Mouse (Mus musculus) cerebellum, postnatal 4 days (tissue): ENCODE data around the gene Mrps35.

Experiments
- DNase-seq, 2 experiments: peaks; one replicate each; pipeline ENCODE4 v3.0.0; 2022; ENCODE audit warnings: low spot score in 2 of 2, mixed read lengths in 1 of 2

Mrps35 gene

DNA sequence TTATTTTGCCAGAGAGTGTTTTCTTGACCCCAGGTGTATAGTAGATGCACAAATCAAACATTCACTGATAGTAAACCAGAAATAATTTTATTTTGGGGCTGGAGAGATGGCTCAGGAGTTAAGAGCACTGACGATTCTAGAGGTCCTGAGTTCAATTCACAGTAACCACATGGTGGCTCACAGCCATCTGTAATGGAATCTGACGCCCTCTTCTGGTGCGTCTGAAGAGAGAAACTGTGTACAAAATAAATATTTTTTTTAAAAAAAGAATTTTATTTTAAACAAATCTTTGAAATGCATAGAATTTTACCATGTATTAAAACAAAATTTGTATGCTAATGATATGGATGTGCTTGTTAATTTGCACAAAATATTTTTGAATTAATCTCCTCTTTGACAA lies 46.0 kb downstream of the Mrps35 start:
- no peak for DNase-seq

DNA sequence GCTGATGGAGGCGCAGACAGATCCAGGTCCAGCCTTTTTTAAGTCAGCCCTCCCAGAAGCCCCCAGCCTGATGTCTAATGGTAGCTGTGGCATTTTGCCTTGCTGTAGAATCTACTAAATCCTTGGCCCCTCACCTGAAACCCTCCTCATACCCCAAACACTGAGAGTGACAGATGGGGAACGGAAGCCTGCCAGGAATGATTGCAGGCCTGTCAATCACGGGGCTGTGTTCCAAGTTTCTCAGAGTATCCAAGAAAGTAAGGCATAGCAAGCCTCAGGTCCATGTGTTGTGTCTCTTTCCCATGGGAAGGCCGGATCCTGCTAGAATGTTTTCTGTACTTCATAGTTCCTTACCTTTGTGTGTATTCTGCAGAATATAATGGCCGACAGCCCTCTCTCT lies 47.6 kb downstream of the Mrps35 start:
- peak in 1 of 2 experiments; percentile 16 for DNase-seq

DNA sequence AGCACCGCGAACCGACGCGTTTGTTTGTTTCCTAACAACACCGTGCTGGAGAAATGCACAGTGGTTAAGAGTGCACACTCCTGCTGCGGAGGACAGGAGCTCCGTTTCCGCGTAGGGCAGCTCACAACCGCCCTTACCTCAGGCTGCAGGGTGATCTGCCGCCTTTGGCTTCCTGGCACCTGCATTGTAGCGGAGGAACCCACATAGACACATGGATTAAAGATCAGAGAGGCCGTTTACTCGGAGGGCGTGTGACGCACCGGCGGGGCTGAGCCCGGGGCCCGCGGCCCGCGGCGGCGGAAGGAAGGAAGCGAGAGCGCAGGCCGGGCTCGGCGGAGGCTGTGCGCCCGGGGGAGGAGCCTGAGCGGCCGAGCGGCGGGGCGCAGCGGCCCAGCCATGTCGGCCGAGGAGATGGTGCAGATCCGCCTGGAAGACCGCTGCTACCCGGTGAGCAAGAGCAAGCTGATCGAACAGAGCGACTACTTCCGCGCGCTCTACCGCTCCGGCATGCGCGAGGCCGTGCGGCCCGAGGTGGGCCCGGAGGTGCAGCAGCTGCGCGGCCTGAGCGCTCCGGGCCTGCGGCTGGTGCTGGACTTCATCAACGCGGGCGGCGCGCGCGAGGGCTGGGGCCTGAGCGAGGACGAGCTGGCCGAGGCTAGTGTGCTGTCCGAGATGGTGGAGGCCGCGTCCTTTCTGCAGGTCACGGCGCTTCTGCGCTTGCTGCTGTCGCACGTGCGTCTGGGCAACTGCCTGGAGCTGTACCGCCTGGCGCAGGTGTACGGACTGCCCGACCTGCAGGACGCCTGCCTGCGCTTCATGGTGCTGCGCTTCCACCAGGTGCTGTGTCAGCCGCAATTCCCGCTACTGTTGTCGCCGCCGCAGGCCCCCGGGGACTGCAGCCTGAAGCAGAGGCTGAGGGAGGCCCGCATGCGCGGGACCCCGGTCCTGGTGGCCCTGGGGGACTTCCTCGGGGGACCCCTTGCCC lies 48.9 kb downstream of the Mrps35 start, which contains the start of gene Klhl42:
Gene Klhl42 (plus strand): TSS at position 244 of the 985 bp plus-strand sequence.
- peak; percentile 32 to 72 for DNase-seq

DNA sequence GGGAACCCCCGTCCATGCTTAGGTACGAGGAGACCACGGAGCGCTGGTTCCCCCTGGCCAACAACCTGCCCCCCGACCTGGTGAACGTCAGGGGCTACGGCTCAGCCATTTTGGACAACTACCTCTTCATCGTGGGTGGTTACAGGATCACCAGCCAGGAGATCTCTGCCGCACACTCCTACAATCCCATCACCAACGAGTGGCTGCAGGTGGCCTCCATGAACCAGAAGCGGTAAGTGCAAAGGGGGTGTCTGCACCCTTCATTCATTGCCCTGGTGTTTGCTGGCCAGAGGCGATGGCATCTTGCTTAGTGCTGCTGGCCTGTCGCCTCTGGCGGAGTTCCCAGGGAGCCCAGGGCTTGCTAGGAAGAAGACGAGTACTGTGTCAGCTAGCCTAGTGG lies 49.6 kb downstream of the Mrps35 start:
- DNase-seq: peak; percentile 31 to 62

DNA sequence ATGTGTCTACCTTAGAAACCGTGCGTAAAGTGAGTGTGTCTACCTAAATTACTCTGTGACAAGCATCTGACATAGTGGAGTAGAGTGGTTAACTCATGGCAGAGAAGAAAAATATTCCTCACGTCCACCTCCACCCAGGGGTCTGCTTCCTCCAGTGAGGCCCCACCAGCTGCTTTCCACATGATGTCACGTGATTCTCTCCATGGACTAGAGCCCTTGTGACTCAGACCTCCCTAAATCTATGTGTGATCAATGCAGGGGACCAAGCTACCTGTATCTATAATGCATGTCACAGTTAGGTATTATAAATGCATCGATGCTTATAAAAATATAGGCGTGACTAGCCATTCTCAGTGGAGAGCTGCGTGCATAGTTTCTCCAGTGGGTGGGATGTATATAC lies 52.2 kb downstream of the Mrps35 start:
- DNase-seq: no peak

DNA sequence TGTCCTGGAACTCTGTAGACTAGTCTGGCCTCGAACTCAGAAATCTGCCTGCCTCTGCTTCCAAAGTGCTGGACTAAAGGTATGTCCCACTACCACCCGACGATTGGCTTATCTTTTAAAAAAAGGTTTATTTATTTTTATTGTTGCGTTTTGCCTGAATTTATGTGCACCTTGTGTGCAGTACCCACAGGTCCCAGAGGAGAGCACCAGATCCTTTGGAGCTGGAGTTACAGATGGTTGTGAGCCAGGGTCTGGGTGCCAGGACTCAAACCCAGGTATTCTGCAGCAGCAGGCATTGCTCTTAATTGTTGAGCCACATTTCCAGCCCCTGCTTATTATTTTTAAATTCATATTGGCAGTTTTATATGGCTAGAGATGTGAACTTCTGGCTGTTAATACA lies 53.5 kb downstream of the Mrps35 start:
- DNase-seq: no peak

DNA sequence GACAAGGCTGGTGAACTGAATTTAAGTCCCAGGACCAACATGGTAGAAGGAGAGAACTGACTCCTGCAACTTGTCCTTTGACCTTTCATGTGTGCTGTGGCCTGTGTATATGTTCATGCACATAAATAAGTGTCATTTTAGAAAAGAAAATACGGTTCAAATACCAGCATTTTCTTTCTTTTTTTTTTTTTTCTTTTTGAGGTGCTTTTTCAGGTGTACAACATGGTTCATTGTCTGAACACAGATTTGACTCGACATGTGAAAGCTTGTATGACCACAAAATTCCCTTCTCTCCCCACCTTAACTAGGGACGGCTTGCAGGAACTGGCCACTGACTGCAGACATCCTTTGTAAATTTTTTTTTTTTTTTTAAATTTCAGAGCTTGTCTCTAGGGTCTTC lies 54.4 kb downstream of the Mrps35 start:
- DNase-seq: no peak

DNA sequence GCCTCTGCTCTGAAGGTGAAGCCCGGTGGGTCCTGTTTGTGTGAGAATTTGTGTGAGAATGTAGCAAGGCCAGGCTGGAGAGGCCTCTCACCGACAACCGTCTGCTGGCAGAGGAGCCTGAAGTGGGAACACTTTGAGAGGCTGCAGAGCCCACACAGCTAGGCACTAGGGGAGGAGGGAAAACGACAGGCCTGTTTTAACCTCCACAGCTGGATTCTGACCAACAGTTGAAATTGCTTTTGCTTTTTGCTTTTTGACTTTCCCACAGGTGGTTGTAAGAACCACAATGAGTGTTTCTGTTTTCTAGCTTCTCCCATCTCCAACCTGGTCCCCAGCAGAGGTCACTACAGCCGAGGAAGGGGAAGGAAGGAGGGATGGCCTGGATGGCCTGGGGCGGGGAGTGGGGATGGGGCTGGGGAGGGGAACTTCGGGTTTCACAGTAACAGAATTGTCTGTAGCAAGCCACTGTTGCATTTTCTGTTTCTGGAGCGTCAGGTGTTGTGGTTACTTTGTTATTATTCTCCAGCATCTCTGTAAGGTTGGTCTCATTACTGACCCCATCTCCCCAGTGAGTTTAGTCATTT lies 54.9 kb downstream of the Mrps35 start:
- DNase-seq: no peak

DNA sequence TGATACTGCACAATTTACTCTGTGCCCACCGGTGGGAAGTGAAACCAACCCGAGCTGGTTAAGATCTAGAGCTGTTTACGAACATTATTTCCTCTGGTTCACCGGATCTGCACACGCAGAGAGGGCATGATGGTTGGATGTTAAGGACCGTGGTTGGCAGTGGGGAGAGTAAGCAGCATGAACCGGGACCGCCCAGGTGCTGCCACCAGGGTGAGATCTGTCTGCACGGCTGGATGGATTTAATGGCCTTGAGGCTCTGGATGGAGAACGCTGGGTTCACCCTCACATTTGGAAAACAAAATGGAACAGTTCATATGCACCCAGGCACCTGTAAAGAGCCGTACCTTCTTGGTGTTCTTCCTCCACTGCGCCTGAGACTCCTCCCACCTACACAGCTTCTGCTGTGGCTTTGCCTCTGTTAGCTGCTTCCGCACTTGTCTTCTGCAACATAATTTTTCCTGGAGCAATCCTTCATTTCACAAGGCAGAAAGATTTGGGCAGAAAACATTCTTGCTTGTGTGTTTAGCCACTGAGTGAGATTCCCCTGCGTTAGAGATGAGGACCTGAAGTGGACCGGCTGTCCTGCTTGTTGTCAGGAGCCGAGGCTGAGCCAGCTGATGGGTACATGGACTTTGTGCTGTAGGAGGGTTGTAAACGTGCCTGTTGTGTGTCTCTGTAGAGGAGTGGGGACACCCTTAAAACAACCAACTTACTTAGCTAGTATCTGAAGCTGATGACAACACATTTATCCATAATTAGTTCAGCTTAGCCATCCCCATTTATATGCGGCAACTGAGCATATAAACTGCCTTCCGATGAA lies 57.1 kb downstream of the Mrps35 start:
- DNase-seq: no peak

DNA sequence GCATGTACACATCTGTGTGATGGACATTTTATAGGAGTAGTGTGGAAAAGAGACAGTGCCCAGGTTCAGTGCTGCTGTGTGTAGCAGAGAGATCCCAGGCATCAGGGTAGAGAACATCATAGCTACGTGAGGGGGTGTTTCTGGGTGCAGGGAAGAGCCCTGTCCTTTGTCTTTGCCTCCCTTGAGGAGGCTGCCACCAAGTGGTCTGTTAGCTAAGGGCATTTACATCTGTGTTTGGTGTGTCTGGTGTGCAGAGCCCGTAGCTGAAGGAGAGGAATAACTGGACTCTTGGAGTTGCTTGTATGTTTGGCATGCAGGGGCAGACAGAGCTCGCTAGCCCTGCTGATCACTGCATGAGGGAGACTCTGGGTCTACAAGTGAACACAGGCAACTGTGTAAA lies 59.7 kb downstream of the Mrps35 start:
- no peak for DNase-seq

DNA sequence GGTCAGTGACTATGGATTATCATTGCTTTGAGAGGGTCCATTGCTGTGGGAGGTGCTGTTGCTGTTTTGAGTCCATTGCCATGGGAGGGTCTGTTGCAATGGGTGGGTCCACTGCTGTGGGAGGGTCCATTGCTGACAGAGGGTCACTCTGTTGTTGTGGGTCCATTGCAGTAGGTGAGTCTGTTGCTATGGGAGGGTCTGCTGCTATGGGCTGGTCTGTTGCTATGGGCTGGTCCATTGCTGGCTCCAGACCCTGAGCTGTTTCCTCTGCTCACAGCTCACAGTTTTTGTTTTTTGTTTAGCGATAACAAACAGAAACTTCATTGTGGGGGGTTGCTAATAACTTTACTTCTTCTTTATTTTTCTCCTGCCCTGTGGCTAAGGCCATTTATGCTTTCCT lies 63.0 kb downstream of the Mrps35 start:
- no peak for DNase-seq

DNA sequence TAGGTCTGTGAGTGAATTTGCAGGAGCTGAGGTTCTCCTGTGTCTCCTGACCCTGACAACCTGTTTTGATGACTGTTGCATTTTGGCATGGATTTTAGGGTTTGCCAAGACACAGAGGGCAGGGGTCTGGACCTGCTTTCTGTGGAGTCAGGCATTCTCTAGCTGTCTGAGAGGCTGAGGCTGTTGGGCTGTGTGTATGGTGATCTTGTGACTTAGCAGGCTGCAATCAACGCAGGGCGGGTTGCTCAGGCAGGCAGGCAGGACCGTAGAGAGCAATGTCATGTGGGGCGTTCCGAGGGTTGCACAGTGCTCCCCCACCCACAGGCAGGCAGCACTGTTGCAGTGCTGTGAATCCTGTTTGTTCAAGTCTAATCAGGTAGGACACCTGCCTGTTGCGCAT lies 64.2 kb downstream of the Mrps35 start:
- no peak for DNase-seq

DNA sequence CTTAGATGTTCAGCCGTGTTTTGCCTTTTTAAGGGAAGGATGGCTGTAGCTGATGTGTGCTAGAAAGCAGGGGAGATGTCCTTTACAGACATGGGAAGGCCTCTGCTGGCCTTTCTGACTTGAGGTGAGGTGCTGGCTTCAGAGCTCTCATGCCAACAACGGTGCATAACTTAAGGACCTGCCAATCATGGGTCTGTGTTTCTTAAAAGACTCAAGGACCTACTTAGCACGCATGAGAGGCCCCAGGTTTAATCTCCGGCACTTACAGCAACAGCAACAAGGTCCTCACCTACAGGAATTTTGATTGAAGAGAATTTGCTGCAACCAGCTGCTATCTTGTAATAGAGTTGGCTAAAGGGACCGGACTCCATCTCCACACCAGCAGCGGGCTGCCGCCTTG lies 66.7 kb downstream of the Mrps35 start:
- no peak for DNase-seq

DNA sequence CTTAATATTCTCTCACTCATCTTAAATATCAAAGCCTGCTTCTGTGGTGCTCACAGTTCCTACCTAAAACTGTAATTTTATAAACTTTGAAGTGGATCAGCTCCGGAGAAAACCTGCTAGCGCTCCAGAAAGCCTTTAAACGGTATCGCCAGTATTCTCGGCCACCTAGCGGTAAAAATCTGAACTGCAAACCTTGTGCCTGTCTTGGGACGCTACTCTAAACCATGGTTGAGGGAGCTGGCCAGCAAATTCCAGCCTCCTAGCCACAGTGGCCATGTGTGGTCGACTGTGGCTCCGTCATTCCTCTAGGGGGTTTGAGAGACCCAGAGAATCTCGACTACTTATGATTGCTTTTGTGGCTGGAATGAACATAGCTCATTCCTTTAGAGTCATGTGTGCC lies 74.0 kb downstream of the Mrps35 start:
- DNase-seq: peak; percentile 85 to 88

DNA sequence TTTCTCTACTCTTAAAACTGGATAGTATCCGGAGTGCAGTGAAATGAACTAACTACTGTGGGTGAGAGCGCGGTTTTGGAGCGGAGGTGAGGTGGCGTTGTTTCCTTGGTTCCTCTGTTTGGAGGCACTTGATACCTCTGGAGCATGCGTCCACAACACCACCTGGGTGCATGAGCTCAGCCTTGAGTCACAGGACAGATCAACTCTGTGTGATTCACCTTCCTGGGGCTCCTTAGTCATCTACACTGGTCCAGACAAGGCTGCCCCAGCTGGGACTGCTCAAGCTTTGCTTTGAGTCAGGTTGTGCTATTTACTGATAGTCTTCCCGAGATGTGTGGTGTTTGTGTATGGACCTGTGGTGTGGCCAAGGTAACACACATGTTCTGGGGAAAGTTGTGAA lies 75.2 kb downstream of the Mrps35 start:
- no peak for DNase-seq

DNA sequence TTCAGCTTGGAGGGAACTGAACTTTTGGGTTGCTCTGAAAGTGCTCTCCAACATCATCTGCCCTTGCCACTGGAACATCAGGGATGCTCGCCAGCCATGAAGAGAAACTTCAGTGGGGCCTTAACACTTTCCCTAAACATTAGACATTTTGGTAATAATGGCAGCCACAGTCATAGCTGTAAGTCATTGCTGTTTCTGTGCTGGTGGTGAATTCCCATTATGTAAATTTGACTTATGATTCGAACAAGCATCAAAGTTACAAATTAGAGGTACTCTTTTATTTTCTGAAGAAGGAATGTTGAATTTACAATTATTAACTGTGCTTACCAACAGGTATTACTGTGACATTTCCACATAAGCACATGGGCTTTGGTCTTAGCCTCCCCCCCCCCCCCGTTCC lies 75.6 kb downstream of the Mrps35 start:
- no peak for DNase-seq

DNA sequence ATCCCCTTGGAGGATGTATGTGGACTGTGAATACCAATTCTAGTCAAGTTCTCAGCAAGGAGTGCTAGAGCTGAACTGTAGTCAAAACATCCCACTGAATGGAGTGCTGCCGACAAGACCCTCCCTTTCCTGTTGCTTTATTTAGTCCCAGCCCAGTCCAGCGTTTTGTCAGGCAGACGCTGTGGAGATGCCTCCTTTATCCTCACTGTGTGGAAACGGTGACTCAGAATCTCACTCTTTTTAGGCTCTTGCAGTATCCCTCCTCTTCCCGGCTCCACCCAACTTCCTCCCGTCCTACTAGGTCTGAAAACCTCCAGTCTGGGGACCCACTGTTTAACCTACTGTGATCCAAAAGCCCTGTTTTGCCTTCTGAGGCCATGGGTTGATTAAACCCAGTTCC lies 78.8 kb downstream of the Mrps35 start:
- DNase-seq: no peak
